Mouse (Mus musculus) liver, embryonic 11.5 days (tissue): ENCODE results near the gene Olfr1283. TPM values are rescaled to one million over a fixed set of nuclear protein-coding genes. Genes with fewer than 3 reads are reported as not detected.
"Not testable (repeated sequence)": the region's sequence is repeated elsewhere in the genome, so short reads cannot be mapped to it uniquely, and the experiment has no call there.

ENCODE experiments used
- ATAC-seq: fragments of 200-750 bp; cut with Nextera tagmentation; replicated peaks from 2 replicates; pipeline ENCODE4 v1.8.0; 2017; ENCODE audit warnings: moderate number of reproducible peaks, mild to moderate bottlenecking, moderate TSS enrichment, moderate library complexity; ENCODE audit not compliant: low FRiP score
- DNase-seq: peaks from one replicate; pipeline ENCODE4 v3.0.0-alpha.2; 2017; ENCODE audit warnings: low spot score
- H3K27ac ChIP-seq: fragments of 300-500 bp; sonication (generic); 2 replicates; pipeline ENCODE4 v1.5.1; 2014; ENCODE audit warnings: mild to moderate bottlenecking, low read depth, low read length, control low read depth
- H3K27me3 ChIP-seq: fragments of 300-500 bp; sonication (generic); replicated peaks from 2 replicates; pipeline ENCODE4 v1.6.1; 2014; ENCODE audit warnings: low read length, mixed read lengths; ENCODE audit not compliant: control insufficient read depth, insufficient read depth
- H3K36me3 ChIP-seq: fragments of 300-500 bp; sonication (generic); 2 replicates; pipeline ENCODE4 v1.6.1; 2014; ENCODE audit warnings: mild to moderate bottlenecking, low read length, moderate library complexity, mixed read lengths; ENCODE audit not compliant: control insufficient read depth, insufficient read depth
- H3K4me1 ChIP-seq: fragments of 300-500 bp; sonication (generic); replicated peaks from 2 replicates; pipeline ENCODE4 v1.6.1; 2014; ENCODE audit warnings: low read length, mixed read lengths; ENCODE audit not compliant: control insufficient read depth, insufficient read depth
- H3K4me2 ChIP-seq: fragments of 300-500 bp; sonication (generic); 2 replicates; pipeline ENCODE4 v1.6.1; 2014; ENCODE audit warnings: mild to moderate bottlenecking, control low read depth, moderate library complexity
- H3K4me3 ChIP-seq: fragments of 300-500 bp; sonication (generic); 2 replicates; pipeline ENCODE4 v1.5.1; 2014; ENCODE audit warnings: low read depth, low read length, control low read depth
- H3K9ac ChIP-seq: fragments of 300-500 bp; sonication (generic); 2 replicates; pipeline ENCODE4 v1.6.1; 2014; ENCODE audit warnings: low read depth, low read length, control low read depth
- H3K9me3 ChIP-seq: fragments of 300-500 bp; sonication (generic); 2 replicates; pipeline ENCODE4 v1.6.1; 2016; ENCODE audit warnings: low read length, inconsistent platforms, mixed read lengths; ENCODE audit not compliant: control insufficient read depth
- WGBS: fragments of 180-500 bp; shearing (Covaris S2); extraction: QIAGEN DNeasy Blood & Tissue Kit; methylation state at CpG from one replicate; pipeline ENCODE4 v1.1.7; 2014; 5-methylcytosine and 5-hydroxymethylcytosine counted together
- polyA plus RNA-seq: library from polyadenylated mRNA; unstranded; fragments of >200 nt; fragmentation: Nextera tagmentation; extraction: Ambion mirVana; gene quantifications from 2 replicates; pipeline ENCODE4 v1.2.1, GENCODE M21; 2014

Gene Olfr1283
- not detected in 2 replicates for polyA plus RNA-seq

DNA sequence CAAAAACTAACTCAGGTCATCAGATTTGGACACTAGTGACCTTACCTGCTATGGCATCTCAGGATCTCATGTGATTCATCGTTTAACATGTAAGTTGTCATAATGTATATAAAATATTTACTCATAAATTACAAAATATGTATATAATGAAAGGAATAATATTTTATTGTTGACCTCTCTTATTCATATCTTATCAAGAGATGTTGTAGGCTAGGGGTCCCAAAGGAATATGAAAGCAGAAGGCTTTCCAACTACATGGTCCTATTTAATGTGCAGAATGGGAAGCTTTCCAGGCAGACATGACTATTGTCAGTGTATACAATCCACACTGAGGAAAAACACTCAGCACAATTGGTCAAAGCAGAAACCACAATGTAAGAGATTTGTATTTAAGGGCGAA, at the start of gene Olfr1283:
Gene Olfr1283 (plus strand): TSS at position 301 of the 400 bp plus-strand sequence.
- H3K27ac ChIP-seq, result no peak within 1 kb of the TSS
- no peaks in the 10 kb centered on the region for H3K27me3 ChIP-seq
- no peaks in the 10 kb centered on the region for H3K9me3 ChIP-seq
- no peak within 1 kb of the TSS for H3K4me2 ChIP-seq
- ATAC-seq (no peak), DNase-seq (no peak)
- no peak within 1 kb of the TSS for H3K9ac ChIP-seq
- H3K4me1 ChIP-seq, result no peaks in the 10 kb centered on the region
- whole genome bisulfite sequencing, result 66% methylated on average over 2 of the region's 2 CpGs
- H3K36me3 ChIP-seq, result no peaks in the 10 kb centered on the region
- no peak within 1 kb of the TSS for H3K4me3 ChIP-seq

DNA sequence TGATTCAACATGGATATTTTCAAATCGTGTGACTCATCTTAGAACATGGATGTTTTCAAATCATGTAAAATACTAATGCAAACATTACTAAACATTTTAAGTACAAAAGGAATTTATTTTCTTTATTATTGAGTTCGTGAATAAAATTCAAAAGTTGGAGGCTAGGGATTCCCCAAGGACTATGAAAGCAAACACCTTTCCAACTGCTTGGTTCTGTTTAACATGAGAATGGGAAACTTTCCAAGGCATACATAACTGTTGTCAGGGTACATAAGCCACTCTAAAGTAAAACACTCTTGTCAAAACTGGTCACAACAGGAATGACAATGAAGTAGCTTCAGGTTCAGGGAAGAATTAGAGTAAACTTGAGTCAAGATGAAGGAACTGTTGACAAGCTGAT, 40.4 kb upstream of the Olfr1283 start, which contains the start of gene Olfr1281:
Gene Olfr1281 (plus strand): TSS at position 301 of the 400 bp plus-strand sequence.
- H3K9ac ChIP-seq, result no peak within 1 kb of the TSS
- DNase-seq (no peak), ATAC-seq (no peak)
- no peaks in the 10 kb centered on the region for H3K9me3 ChIP-seq
- no peak within 1 kb of the TSS for H3K4me2 ChIP-seq
- H3K4me3 ChIP-seq, result no peak within 1 kb of the TSS
- no peaks in the 10 kb centered on the region for H3K4me1 ChIP-seq
- H3K27ac ChIP-seq, result no peak within 1 kb of the TSS
- H3K36me3 ChIP-seq, result no peaks in the 10 kb centered on the region
- WGBS, result 68% methylated on average over 2 of the region's 2 CpGs
- H3K27me3 ChIP-seq, result no peaks in the 10 kb centered on the region

DNA sequence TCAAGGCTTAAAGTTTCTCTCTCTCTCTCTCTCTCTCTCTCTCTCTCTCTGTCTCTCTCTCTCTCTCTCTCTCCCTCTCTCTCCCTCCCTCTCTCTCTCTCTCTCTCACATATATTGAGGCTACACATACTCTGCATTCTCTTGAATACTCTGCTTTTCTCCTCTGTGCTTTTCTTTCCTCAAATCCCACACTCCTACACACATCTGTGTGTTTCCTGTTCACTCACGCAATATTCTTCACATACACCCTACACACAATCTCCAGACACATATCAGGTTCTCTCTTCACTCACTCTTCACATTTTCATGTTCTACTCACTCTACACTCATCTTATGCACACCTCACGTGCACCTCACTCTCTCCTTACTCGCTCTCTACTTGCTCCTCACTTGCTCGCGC, 32.9 kb upstream of the Olfr1283 start:
- DNase-seq, ATAC-seq, H3K27me3 ChIP-seq, H3K4me3 ChIP-seq, H3K4me1 ChIP-seq, H3K9me3 ChIP-seq, H3K36me3 ChIP-seq, H3K27ac ChIP-seq, H3K4me2 ChIP-seq, H3K9ac ChIP-seq: not testable (repeated sequence)
- 78% methylated on average over 5 of the region's 5 CpGs for WGBS

DNA sequence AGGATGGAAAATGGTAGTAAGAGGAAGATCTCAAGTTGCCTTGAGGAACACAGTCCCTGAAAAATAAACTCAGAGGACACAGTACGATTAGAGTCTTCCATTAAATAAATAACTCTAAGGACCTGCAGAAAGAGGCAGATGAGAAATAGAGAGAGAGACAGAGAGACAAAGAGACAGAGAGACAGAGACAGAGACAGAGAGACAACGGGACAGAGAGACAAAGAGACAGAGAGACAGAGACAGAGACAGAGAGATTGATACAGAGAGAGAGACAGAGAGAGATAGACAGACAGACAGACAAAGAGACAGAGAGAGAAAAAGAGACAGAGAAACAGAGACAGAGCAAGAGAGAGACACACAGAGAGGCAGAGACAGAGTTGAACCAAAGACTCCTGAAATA, 30.6 kb upstream of the Olfr1283 start, which contains the start of gene Olfr1282:
Gene Olfr1282 (minus strand): TSS at position 101 of the 400 bp plus-strand sequence.
- no peaks in the 10 kb centered on the region for H3K27me3 ChIP-seq
- WGBS, result 64% methylated on average over 2 of the region's 2 CpGs
- DNase-seq (no peak), ATAC-seq (no peak)
- H3K4me1 ChIP-seq, result no peaks in the 10 kb centered on the region
- H3K36me3 ChIP-seq, result no peaks in the 10 kb centered on the region
- H3K9ac ChIP-seq, result no peak within 1 kb of the TSS
- no peak within 1 kb of the TSS for H3K4me2 ChIP-seq
- no peaks in the 10 kb centered on the region for H3K9me3 ChIP-seq
- no peak within 1 kb of the TSS for H3K4me3 ChIP-seq
- no peak within 1 kb of the TSS for H3K27ac ChIP-seq

DNA sequence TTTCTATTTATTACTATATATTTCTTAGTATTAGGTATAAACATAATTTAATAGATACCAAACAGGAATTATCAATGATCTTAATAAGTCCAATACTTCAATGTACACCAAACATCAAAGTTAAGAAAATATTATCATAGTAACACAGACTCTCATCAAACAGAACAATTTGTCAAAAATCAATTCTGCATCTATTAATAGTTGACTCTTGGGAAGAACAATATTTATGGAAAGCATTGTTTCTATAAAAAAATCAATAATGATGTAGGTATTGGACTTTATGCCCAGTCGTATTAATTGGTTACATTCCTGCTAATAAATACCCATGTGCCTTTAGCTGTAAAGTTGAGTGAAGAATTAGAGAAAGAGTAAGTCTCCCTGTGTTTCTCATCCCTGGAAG, 8.6 kb downstream of the Olfr1283 start, which contains the start of gene Olfr1284:
Gene Olfr1284 (plus strand): TSS at position 301 of the 400 bp plus-strand sequence.
- 84% methylated on average over 1 of the region's 1 CpGs for WGBS
- DNase-seq, result no peak
- Histone ChIP-seq H3K9ac (no peak within 1 kb of the TSS), H3K4me2 (no peak within 1 kb of the TSS), H3K4me1 (no peaks in the 10 kb centered on the region), H3K27me3 (no peaks in the 10 kb centered on the region), H3K27ac (no peak within 1 kb of the TSS), H3K4me3 (no peak within 1 kb of the TSS), H3K9me3 (no peaks in the 10 kb centered on the region), H3K36me3 (no peaks in the 10 kb centered on the region)
- ATAC-seq, result no peak

Other genes starting within 250 kb of the Olfr1283 start
- not detected in 2 replicates for gene Gm15130, start 213.9 kb upstream of the Olfr1283 start, polyA plus RNA-seq
- not detected in 2 replicates for gene 4930430A15Rik, start 137.2 kb upstream of the Olfr1283 start, polyA plus RNA-seq
- gene Olfr1275, start 131.5 kb upstream of the Olfr1283 start, polyA plus RNA-seq, result not detected in 2 replicates
- not detected in 2 replicates for gene Olfr1276, start 112.3 kb upstream of the Olfr1283 start, polyA plus RNA-seq
- gene Olfr1277, start 92.7 kb upstream of the Olfr1283 start, polyA plus RNA-seq, result not detected in 2 replicates
- gene Olfr1278, start 76.7 kb upstream of the Olfr1283 start, polyA plus RNA-seq, result not detected in 2 replicates
- gene Olfr1279, start 66.2 kb upstream of the Olfr1283 start, polyA plus RNA-seq, result not detected in 2 replicates
- not detected in 2 replicates for gene Olfr1280, start 52.8 kb upstream of the Olfr1283 start, polyA plus RNA-seq
- gene Olfr1281, start 40.3 kb upstream of the Olfr1283 start, polyA plus RNA-seq, result not detected in 2 replicates
- not detected in 2 replicates for gene Olfr1282, start 30.7 kb upstream of the Olfr1283 start, polyA plus RNA-seq
- gene Olfr1284, start 8.7 kb downstream of the Olfr1283 start, polyA plus RNA-seq, result not detected in 2 replicates
- gene Olfr1286, start 56.3 kb downstream of the Olfr1283 start, polyA plus RNA-seq, result not detected in 2 replicates
- gene Olfr1287, start 82.4 kb downstream of the Olfr1283 start, polyA plus RNA-seq, result not detected in 2 replicates
- gene Olfr1288, start 107.3 kb downstream of the Olfr1283 start, polyA plus RNA-seq, result not detected in 2 replicates
- gene Olfr1289, start 114.0 kb downstream of the Olfr1283 start, polyA plus RNA-seq, result not detected in 2 replicates
- gene Olfr1290, start 127.0 kb downstream of the Olfr1283 start, polyA plus RNA-seq, result not detected in 2 replicates
- gene Olfr1291-ps1, start 130.4 kb downstream of the Olfr1283 start, polyA plus RNA-seq, result not detected in 2 replicates
- not detected in 2 replicates for gene Olfr1293-ps, start 158.4 kb downstream of the Olfr1283 start, polyA plus RNA-seq
- gene Olfr1294, start 173.5 kb downstream of the Olfr1283 start, polyA plus RNA-seq, result not detected in 2 replicates
- gene Olfr1295, start 202.9 kb downstream of the Olfr1283 start, polyA plus RNA-seq, result not detected in 2 replicates